Mouse (Mus musculus): Measurements from ENCODE around the gene Camk1d.

GRCm38 (mm10) chr2:5370591-5370990 lies 343.7 kb downstream of the Camk1d start:
- TF ChIP-seq HCFC1 (IDR thresholded peaks at IDR 0.05; ENCODE audit: borderline replicate concordance, insufficient read depth, low read length) (no peak), ZC3H11A (IDR thresholded peaks at IDR 0.05; ENCODE audit: borderline replicate concordance, low read depth, low read length) (no peak), ZNF384 (IDR thresholded peaks at IDR 0.05; ENCODE audit: low read depth, low read length) (no peak)
